Mouse (Mus musculus): ENCODE results near the gene Lman2l. TPM values are rescaled to one million over a fixed set of nuclear protein-coding genes. Genes with fewer than 3 reads are reported as not detected.
A peak's percentile ranks its signal among the peaks of the same experiment; 100 is the strongest.

Lman2l gene
- polyA plus RNA-seq, 1 experiment from 2014 or later: 67.6 TPM

DNA sequence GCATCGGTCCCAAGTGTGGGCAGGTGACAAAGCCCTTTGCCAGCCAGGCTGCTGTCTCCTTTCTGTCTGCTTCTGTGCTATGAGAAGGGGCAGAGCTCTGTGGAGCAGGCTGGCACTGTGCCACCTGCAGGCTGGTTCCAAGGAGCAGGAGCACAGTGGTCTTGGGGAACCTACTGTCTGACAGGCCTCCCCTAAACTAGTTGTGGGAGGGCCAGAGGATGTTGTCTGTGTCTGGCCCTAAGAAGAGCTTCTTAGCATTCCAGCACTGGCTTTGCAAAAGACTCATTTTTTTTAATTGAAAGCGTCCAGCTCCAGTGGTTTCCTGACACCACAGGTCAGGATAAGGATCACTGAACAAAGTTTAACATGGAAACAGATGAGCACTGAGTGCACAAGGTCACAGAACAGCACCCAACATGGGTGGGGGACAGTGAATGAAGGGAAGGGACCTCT lies 33.3 kb upstream of the Lman2l start:
- Histone ChIP-seq H3K4me2 (ENCODE audit: low read length) (no peak overlapping the region), H3K27me3 (replicated peaks; ENCODE audit: control insufficient read depth, insufficient read depth, low read length) (no peaks in the 10 kb centered on the region), H3K9ac (replicated peaks; ENCODE audit: low read depth, low read length) (no peak overlapping the region), H3K4me1 (replicated peaks; ENCODE audit: control insufficient read depth, insufficient read depth, low read length) (peaks cover 29% of the 10 kb centered on the region), H3K4me3 (replicated peaks; ENCODE audit: low read length) (no peak overlapping the region), H3K27ac (ENCODE audit: low read length) (no peak overlapping the region), H3K9me3 (ENCODE audit: control insufficient read depth, low read length) (no peaks in the 10 kb centered on the region), H3K36me3 (ENCODE audit: control insufficient read depth, insufficient read depth) (no peaks in the 10 kb centered on the region)
- ATAC-seq: no peak
- WGBS: 51% methylated on average over 2 of the region's 2 CpGs

- Histone ChIP-seq H3K4me3 (replicated peaks; ENCODE audit: low read length) (no peak overlapping the region), H3K9ac (replicated peaks; ENCODE audit: low read depth, low read length) (no peak overlapping the region), H3K27me3 (replicated peaks; ENCODE audit: control insufficient read depth, insufficient read depth, low read length) (no peaks in the 10 kb centered on the region), H3K36me3 (ENCODE audit: control insufficient read depth, insufficient read depth) (no peaks in the 10 kb centered on the region), H3K4me2 (ENCODE audit: low read length) (no peak overlapping the region), H3K27ac (ENCODE audit: low read length) (no peak overlapping the region), H3K9me3 (ENCODE audit: control insufficient read depth, low read length) (no peaks in the 10 kb centered on the region), H3K4me1 (replicated peaks; ENCODE audit: control insufficient read depth, insufficient read depth, low read length) (peaks cover 44% of the 10 kb centered on the region)
- ATAC-seq: no peak
- 84% methylated on average over 7 of the region's 7 CpGs for WGBS
These were observed 31.4 kb upstream of the Lman2l start for GRCm38 (mm10) chr1:36476426-36476825.

DNA sequence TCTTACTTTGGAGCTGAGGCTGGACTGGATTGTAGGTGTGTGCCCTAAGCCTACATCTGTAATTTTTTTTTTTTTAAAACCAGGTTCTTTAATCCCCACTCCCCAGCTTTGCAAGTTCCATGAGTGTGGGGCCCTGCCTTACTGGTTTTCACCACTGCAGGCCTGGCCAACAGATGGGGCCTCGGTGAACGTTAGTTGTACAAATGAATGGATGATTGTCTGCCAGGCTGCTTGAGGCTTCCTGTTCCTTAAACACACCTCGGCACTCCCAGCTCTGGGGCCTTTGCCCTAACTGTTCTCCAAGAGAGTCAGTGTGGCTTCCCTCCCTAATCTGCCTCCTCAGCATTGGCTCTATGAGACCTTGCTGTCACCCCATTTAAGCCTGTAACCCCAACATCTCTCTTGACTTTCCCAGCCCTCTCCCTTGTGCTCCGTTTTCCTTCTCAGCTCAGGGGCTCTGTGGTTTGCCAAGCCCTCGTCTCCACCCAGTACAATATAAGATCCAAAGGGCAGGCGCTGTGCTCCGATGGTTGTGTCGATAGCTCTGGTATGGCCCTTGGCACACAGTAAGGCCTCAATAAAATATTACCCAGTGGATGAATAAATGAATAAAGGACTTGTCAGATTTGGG lies 30.5 kb upstream of the Lman2l start:
- H3K9me3 ChIP-seq (ENCODE audit: control insufficient read depth, low read length): no peaks in the 10 kb centered on the region
- no peaks in the 10 kb centered on the region for H3K36me3 ChIP-seq (ENCODE audit: control insufficient read depth, insufficient read depth)
- 43% methylated on average over 8 of the region's 8 CpGs for WGBS
- no peak overlapping the region for H3K27ac ChIP-seq (ENCODE audit: low read length)
- peaks cover 47% of the 10 kb centered on the region for H3K4me1 ChIP-seq (replicated peaks; ENCODE audit: control insufficient read depth, insufficient read depth, low read length)
- no peaks in the 10 kb centered on the region for H3K27me3 ChIP-seq (replicated peaks; ENCODE audit: control insufficient read depth, insufficient read depth, low read length)
- no peak overlapping the region for H3K4me3 ChIP-seq (replicated peaks; ENCODE audit: low read length)
- 0 out of 2 replicates have a peak overlapping the region, but pooled peaks have one; percentile 14 for H3K9ac ChIP-seq (replicated peaks; ENCODE audit: low read depth, low read length)
- peak overlapping the region; percentile 38 for H3K4me2 ChIP-seq (ENCODE audit: low read length)
- no peak for ATAC-seq

GRCm38 (mm10) chr1:36474646-36475045 lies 29.6 kb upstream of the Lman2l start:
- no peak overlapping the region for H3K27ac ChIP-seq (ENCODE audit: low read length)
- peak overlapping the region; percentile 28 for H3K4me2 ChIP-seq (ENCODE audit: low read length)
- ATAC-seq: no peak
- H3K9ac ChIP-seq (replicated peaks; ENCODE audit: low read depth, low read length): no peak overlapping the region
- H3K9me3 ChIP-seq (ENCODE audit: control insufficient read depth, low read length): no peaks in the 10 kb centered on the region
- no peaks in the 10 kb centered on the region for H3K27me3 ChIP-seq (replicated peaks; ENCODE audit: control insufficient read depth, insufficient read depth, low read length)
- WGBS: 66% methylated on average over 3 of the region's 3 CpGs
- H3K4me1 ChIP-seq (replicated peaks; ENCODE audit: control insufficient read depth, insufficient read depth, low read length): peaks cover 47% of the 10 kb centered on the region
- no peak overlapping the region for H3K4me3 ChIP-seq (replicated peaks; ENCODE audit: low read length)
- H3K36me3 ChIP-seq (ENCODE audit: control insufficient read depth, insufficient read depth): no peaks in the 10 kb centered on the region

DNA sequence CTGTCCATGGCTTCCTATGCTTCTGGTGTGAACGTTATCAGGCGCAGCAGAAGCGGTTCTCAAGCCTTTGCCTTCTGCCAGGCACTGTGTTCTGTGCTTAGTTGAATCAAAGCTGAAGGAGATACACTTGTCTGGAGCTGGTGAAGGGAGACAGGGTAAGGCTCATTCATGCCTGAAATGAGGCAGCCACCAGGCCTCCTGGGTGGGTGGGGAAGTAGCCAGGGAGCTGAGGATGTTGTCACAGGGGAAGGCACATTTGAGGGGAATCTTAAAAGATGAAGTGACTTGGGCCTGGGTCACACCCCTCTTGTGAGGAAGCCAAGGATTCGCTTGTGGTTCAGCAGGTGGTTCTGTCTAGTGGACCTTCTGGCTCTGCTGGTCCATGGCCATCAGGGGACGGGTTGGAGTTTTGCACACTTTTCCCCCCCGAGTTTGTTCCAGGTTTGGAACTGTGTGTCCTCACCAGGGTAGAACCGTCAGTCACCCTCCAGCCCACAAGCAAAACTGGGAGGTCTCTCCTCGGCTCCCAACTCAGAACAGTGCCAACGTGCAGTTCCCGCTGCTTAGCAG lies 28.2 kb upstream of the Lman2l start:
- 78% methylated on average over 10 of the region's 10 CpGs for WGBS
- no peaks in the 10 kb centered on the region for H3K27me3 ChIP-seq (replicated peaks; ENCODE audit: control insufficient read depth, insufficient read depth, low read length)
- ATAC-seq: no peak
- H3K4me2 ChIP-seq (ENCODE audit: low read length): peak overlapping the region; percentile 23
- H3K27ac ChIP-seq (ENCODE audit: low read length): no peak overlapping the region
- H3K9me3 ChIP-seq (ENCODE audit: control insufficient read depth, low read length): no peaks in the 10 kb centered on the region
- H3K36me3 ChIP-seq (ENCODE audit: control insufficient read depth, insufficient read depth): no peaks in the 10 kb centered on the region
- no peak overlapping the region for H3K9ac ChIP-seq (replicated peaks; ENCODE audit: low read depth, low read length)
- H3K4me3 ChIP-seq (replicated peaks; ENCODE audit: low read length): no peak overlapping the region
- peaks cover 47% of the 10 kb centered on the region for H3K4me1 ChIP-seq (replicated peaks; ENCODE audit: control insufficient read depth, insufficient read depth, low read length)

- Histone ChIP-seq H3K9me3 (ENCODE audit: control insufficient read depth, low read length) (no peaks in the 10 kb centered on the region), H3K27me3 (replicated peaks; ENCODE audit: control insufficient read depth, insufficient read depth, low read length) (no peaks in the 10 kb centered on the region), H3K4me2 (ENCODE audit: low read length) (peak overlapping the region; percentile 75), H3K4me3 (replicated peaks; ENCODE audit: low read length) (peak overlapping the region; percentile 54), H3K4me1 (replicated peaks; ENCODE audit: control insufficient read depth, insufficient read depth, low read length) (peaks cover 43% of the 10 kb centered on the region), H3K36me3 (ENCODE audit: control insufficient read depth, insufficient read depth) (no peaks in the 10 kb centered on the region), H3K9ac (replicated peaks; ENCODE audit: low read depth, low read length) (peak overlapping the region; percentile 66), H3K27ac (ENCODE audit: low read length) (no peak overlapping the region)
- ATAC-seq: no peak; the same call in 1 of the 2 replicates
- 13% methylated on average over 18 of the region's 18 CpGs for WGBS
These were observed 27.0 kb upstream of the Lman2l start for GRCm38 (mm10) chr1:36472106-36472440.

GRCm38 (mm10) chr1:36471181-36472105 lies 26.4 kb upstream of the Lman2l start, which contains the start of gene Cnnm4:
Cnnm4 (plus strand) TSS chr1:36471620.
- no peaks in the 10 kb centered on the region for H3K9me3 ChIP-seq (ENCODE audit: control insufficient read depth, low read length)
- H3K4me2 ChIP-seq (ENCODE audit: low read length): peak within 1 kb of the TSS; percentile 75
- H3K4me3 ChIP-seq (replicated peaks; ENCODE audit: low read length): peak within 1 kb of the TSS; percentile 54
- peak within 1 kb of the TSS; percentile 66 for H3K9ac ChIP-seq (replicated peaks; ENCODE audit: low read depth, low read length)
- ATAC-seq: peak; percentile 91
- H3K27me3 ChIP-seq (replicated peaks; ENCODE audit: control insufficient read depth, insufficient read depth, low read length): no peaks in the 10 kb centered on the region
- 0 out of 2 replicates have a peak within 1 kb of the TSS, but pooled peaks have one; percentile 9 for H3K27ac ChIP-seq (ENCODE audit: low read length)
- H3K36me3 ChIP-seq (ENCODE audit: control insufficient read depth, insufficient read depth): no peaks in the 10 kb centered on the region
- H3K4me1 ChIP-seq (replicated peaks; ENCODE audit: control insufficient read depth, insufficient read depth, low read length): peaks cover 43% of the 10 kb centered on the region
- WGBS: under 1% methylated on average over 46 of the region's 98 CpGs

DNA sequence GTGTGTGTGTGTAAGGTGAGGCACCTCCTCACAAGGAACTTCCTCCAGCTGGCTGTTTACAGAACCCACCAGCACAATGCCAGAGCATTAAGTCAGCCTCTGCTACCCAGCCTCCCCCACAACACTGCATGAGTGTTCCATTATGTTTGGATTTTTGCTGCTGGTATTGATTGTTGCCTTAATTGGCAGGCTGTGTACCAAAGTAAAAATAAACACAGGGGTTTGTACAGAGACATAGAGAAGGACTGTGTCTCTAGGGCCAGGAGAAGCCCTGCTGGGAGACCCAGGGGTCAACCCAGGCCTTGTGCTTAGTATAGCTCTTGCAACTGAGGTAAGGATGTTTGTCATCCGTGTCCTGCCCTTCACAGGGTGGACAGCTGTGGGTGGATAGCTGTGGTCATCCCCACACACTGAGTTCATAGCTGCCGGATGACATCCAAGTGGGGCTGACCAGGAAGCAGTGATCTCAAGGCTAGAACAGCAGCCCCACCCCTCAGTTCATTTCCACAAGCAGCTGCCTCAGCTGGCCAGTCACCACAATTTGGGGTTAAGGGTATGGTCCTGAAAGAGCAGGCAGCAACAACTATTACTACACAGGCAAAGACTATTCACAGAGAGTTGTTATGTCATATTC lies 24.9 kb upstream of the Lman2l start:
- no peaks in the 10 kb centered on the region for H3K9me3 ChIP-seq (ENCODE audit: control insufficient read depth, low read length)
- WGBS: 58% methylated on average over 2 of the region's 2 CpGs
- no peaks in the 10 kb centered on the region for H3K27me3 ChIP-seq (replicated peaks; ENCODE audit: control insufficient read depth, insufficient read depth, low read length)
- no peak for ATAC-seq
- no peak overlapping the region for H3K27ac ChIP-seq (ENCODE audit: low read length)
- peaks cover 32% of the 10 kb centered on the region for H3K4me1 ChIP-seq (replicated peaks; ENCODE audit: control insufficient read depth, insufficient read depth, low read length)
- no peak overlapping the region for H3K9ac ChIP-seq (replicated peaks; ENCODE audit: low read depth, low read length)
- no peak overlapping the region for H3K4me2 ChIP-seq (ENCODE audit: low read length)
- H3K36me3 ChIP-seq (ENCODE audit: control insufficient read depth, insufficient read depth): no peaks in the 10 kb centered on the region
- H3K4me3 ChIP-seq (replicated peaks; ENCODE audit: low read length): no peak overlapping the region

GRCm38 (mm10) chr1:36467446-36467845 lies 22.4 kb upstream of the Lman2l start:
- ATAC-seq: no peak
- Histone ChIP-seq H3K9me3 (ENCODE audit: control insufficient read depth, low read length) (no peaks in the 10 kb centered on the region), H3K9ac (replicated peaks; ENCODE audit: low read depth, low read length) (no peak overlapping the region), H3K27me3 (replicated peaks; ENCODE audit: control insufficient read depth, insufficient read depth, low read length) (no peaks in the 10 kb centered on the region), H3K36me3 (ENCODE audit: control insufficient read depth, insufficient read depth) (no peaks in the 10 kb centered on the region), H3K4me3 (replicated peaks; ENCODE audit: low read length) (no peak overlapping the region), H3K4me1 (replicated peaks; ENCODE audit: control insufficient read depth, insufficient read depth, low read length) (peaks cover 11% of the 10 kb centered on the region), H3K4me2 (ENCODE audit: low read length) (no peak overlapping the region), H3K27ac (ENCODE audit: low read length) (no peak overlapping the region)
- WGBS: 50% methylated on average over 5 of the region's 5 CpGs
